In the genomic region with DNA sequence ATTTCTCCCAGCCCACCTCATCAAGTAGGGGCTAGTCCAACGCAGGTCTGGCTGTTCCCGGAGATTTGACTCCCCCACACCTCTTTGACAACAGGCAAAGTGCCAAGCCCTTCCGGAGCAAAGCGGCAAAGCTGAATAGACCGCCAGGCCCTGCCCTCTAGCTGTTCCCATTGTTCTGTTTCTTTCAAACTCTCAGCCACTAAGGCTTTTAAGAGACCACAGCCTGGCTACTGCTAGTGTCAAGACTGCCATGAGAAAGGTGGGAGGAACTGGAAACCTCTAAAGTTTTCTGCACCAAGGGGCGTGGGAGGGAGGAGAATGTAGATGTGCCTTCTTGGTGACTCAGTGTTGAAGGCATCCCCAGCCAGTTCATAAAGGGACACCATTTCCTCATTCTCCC, we compare ENCODE assay signal across 11 mouse cellular contexts.
DNase-seq lines count a peak whose midpoint lies in the region; ATAC-seq lines count a peak whose summit lies in the region.
"Had no signal": no experiment of that assay in that cellular context is flagged by ENCODE, and none has a peak within 500 bp of the region (broad histone marks: within the 10 kb centered on the region; RNA-seq: fewer than 3 reads in every experiment).

No protein-coding gene starts in this region.

- 0 out of 2 replicates have a peak overlapping the region, but pooled peaks have one; percentile 14 for H3K27ac ChIP-seq in kidney, embryonic 15.5 days
- H3K27ac ChIP-seq in kidney, embryonic 14.5 days (ENCODE audit: low read depth, low read length) = no peak overlapping the region
- H3K27ac ChIP-seq in embryonic facial prominence, embryonic 10.5 days (replicated peaks) = peak overlapping the region; percentile 5; the same call in 1 of the 2 replicates
- H3K27ac ChIP-seq in midbrain, embryonic 13.5 days = peak overlapping the region; percentile 25; the same call in 1 of the 2 replicates
- H3K27ac ChIP-seq: liver, embryonic 14.5 days had no signal

- H3K4me1 ChIP-seq in kidney, embryonic 15.5 days = peaks cover 60% of the 10 kb centered on the region
- peaks cover 30% of the 10 kb centered on the region for H3K4me1 ChIP-seq in kidney, embryonic 14.5 days (ENCODE audit: control insufficient read depth, insufficient read depth, low read length)
- H3K4me1 ChIP-seq in embryonic facial prominence, embryonic 10.5 days = peaks cover 81% of the 10 kb centered on the region
- H3K4me1 ChIP-seq in midbrain, embryonic 13.5 days (replicated peaks) = peaks cover 85% of the 10 kb centered on the region

- DNase-seq in NIH3T3 (ENCODE audit: low read depth) = peak; percentile 27
- DNase-seq in embryonic facial prominence, embryonic 10.5 days (ENCODE audit: low spot score) = no peak
- DNase-seq in right cerebral cortex, postnatal 36 days (ENCODE audit: low spot score in 2 of 2) = no peak
- no peak for DNase-seq in left cerebral cortex, adult 11 months (ENCODE audit: low spot score)
- DNase-seq: cerebellum, adult 2 months; gastrocnemius, postnatal 10 days; kidney, postnatal 36 days had no signal

- no peak overlapping the region for H3K9ac ChIP-seq in kidney, embryonic 15.5 days
- H3K9ac ChIP-seq in kidney, embryonic 14.5 days (ENCODE audit: low read depth, low read length) = no peak overlapping the region; the same call in 1 of the 2 replicates
- 0 out of 2 replicates have a peak overlapping the region, but pooled peaks have one; percentile 5 for H3K9ac ChIP-seq in midbrain, embryonic 13.5 days (replicated peaks)
- H3K9ac ChIP-seq: liver, embryonic 14.5 days had no signal

- WGBS in kidney, embryonic 15.5 days = 13% methylated on average over 6 of the region's 6 CpGs
- WGBS in kidney, embryonic 14.5 days = 14% methylated on average over 6 of the region's 6 CpGs
- 15% methylated on average over 6 of the region's 6 CpGs for WGBS in embryonic facial prominence, embryonic 10.5 days
- WGBS in midbrain, embryonic 13.5 days = 3% methylated on average over 6 of the region's 6 CpGs

- peaks cover 7% of the 10 kb centered on the region; the same call in 1 of the 2 replicates for H3K27me3 ChIP-seq in kidney, embryonic 15.5 days
- H3K27me3 ChIP-seq in kidney, embryonic 14.5 days (ENCODE audit: control insufficient read depth, insufficient read depth, low read length) = no peaks in the 10 kb centered on the region
- H3K27me3 ChIP-seq in embryonic facial prominence, embryonic 10.5 days (replicated peaks; ENCODE audit: low read depth, poor library complexity, severe bottlenecking) = peaks cover 37% of the 10 kb centered on the region
- H3K27me3 ChIP-seq in midbrain, embryonic 13.5 days = peaks cover 34% of the 10 kb centered on the region; the same call in 1 of the 2 replicates

- no peaks in the 10 kb centered on the region for H3K36me3 ChIP-seq in kidney, embryonic 15.5 days
- H3K36me3 ChIP-seq in kidney, embryonic 14.5 days (ENCODE audit: control insufficient read depth, insufficient read depth, low read length) = no peaks in the 10 kb centered on the region
- H3K36me3 ChIP-seq in embryonic facial prominence, embryonic 10.5 days (replicated peaks) = no peaks in the 10 kb centered on the region
- H3K36me3 ChIP-seq in midbrain, embryonic 13.5 days = no peaks in the 10 kb centered on the region

- H3K9me3 ChIP-seq in kidney, embryonic 15.5 days (replicated peaks) = no peaks in the 10 kb centered on the region
- H3K9me3 ChIP-seq in kidney, embryonic 14.5 days (ENCODE audit: control insufficient read depth, low read length) = no peaks in the 10 kb centered on the region
- H3K9me3 ChIP-seq in embryonic facial prominence, embryonic 10.5 days = no peaks in the 10 kb centered on the region
- H3K9me3 ChIP-seq in midbrain, embryonic 13.5 days = no peaks in the 10 kb centered on the region

- no peak overlapping the region for H3K4me3 ChIP-seq in kidney, embryonic 15.5 days (replicated peaks)
- no peak overlapping the region for H3K4me3 ChIP-seq in kidney, embryonic 14.5 days (ENCODE audit: low read length)
- H3K4me3 ChIP-seq in embryonic facial prominence, embryonic 10.5 days = no peak overlapping the region
- no peak overlapping the region for H3K4me3 ChIP-seq in midbrain, embryonic 13.5 days (replicated peaks)

- ATAC-seq in kidney, embryonic 15.5 days (replicated peaks; ENCODE audit: low FRiP score) = no peak
- no peak for ATAC-seq in kidney, embryonic 14.5 days (ENCODE audit: low FRiP score, low TSS enrichment)
- no peak for ATAC-seq in midbrain, embryonic 13.5 days

- H3K4me2 ChIP-seq in kidney, embryonic 15.5 days = no peak overlapping the region
- no peak overlapping the region for H3K4me2 ChIP-seq in kidney, embryonic 14.5 days (replicated peaks; ENCODE audit: low read depth, low read length)
- H3K4me2 ChIP-seq in midbrain, embryonic 13.5 days (replicated peaks) = no peak overlapping the region
